Mouse (Mus musculus) brain, embryonic 14.5 days (tissue): ENCODE results near the gene Bbs9.

ENCODE experiments used
- CTCF ChIP-seq: fragments of 200-500 bp; IDR thresholded peaks from 2 replicates; pipeline ENCODE4 v1.5.1; 2012; ENCODE audit warnings: inconsistent platforms, mild to moderate bottlenecking, moderate library complexity, borderline replicate concordance; ENCODE audit not compliant: insufficient read depth, insufficient read length; ENCODE audit errors: extremely low read depth
- POLR2A ChIP-seq: fragments of 200-500 bp; IDR thresholded peaks from 2 replicates; pipeline ENCODE4 v1.6.1; 2012; ENCODE audit warnings: mild to moderate bottlenecking, inconsistent platforms, borderline replicate concordance; ENCODE audit not compliant: poor library complexity, insufficient read depth, insufficient read length, severe bottlenecking; ENCODE audit errors: extremely low read depth

DNA sequence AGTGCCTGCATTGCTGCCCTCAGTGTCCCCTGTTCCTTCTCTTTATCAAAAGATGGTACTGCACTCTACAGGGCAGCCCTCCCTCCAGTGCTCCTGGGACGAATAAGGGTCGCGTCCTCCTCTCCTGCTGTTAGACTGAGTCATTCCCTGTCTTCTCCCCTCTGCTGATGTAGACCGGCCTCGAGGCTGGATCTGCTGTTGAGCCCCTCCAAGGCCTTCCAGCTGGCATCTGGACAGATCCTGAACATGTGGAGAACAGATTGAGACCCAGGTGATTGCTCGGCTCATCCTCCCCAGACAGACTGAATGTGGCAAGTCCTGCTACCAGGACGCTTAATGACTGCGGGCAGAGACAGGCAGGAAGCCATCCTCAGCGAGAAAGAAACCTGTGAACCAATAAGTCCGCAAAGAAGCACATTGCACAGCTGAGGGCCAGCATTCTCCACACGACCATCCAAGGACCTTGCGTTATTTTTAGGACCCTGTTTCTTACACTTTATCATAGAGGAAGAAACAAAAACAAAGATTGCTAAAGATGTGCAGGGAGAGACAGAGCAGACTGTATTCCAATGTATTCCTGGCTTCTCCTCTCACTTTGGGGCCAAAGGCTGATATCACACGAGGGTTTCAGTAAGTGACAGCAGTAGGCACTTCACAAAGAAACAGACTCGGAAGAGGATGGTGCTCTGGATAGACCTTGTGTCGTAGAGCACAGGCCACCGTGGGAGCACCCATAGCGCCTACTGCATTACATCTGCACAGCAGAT lies 275.4 kb downstream of the Bbs9 start:
- TF ChIP-seq CTCF (no peak), POLR2A (no peak)
